Mouse (Mus musculus): ENCODE data around the gene Acadvl. TPM values are rescaled to one million over a fixed set of nuclear protein-coding genes. Genes with fewer than 3 reads are reported as not detected.

Gene Acadvl
- total RNA-seq, 2 experiments from 2014 or later, result 44.8 to 45.0 TPM

Small RNA genes lying within 50 kb of the gene (microRNA-seq; reads per million reads assigned to microRNA genes)
- gene Gm44349, result not detected
- gene Mir324, result 9,879 reads per million, percentile 95 among the genes with 10 or more reads in this experiment

Other genes with a start within 250 kb of the Acadvl start
- gene Zbtb4, start 249.5 kb downstream of the Acadvl start, total RNA-seq (2021), result 10 to 100 TPM; 47.9 to 52.5 TPM
- gene Chrnb1, start 219.5 kb downstream of the Acadvl start, total RNA-seq (2021), result 1 to 10 TPM in 1 of 2 experiments, under 1 TPM in 1; 0.48 to 1.5 TPM
- gene Fgf11, start 213.6 kb downstream of the Acadvl start, total RNA-seq (2021), result 10 to 100 TPM; 25.2 to 29.6 TPM
- not detected for gene Tmem102, start 209.8 kb downstream of the Acadvl start, total RNA-seq (2021)
- gene Gm39566, start 200.1 kb downstream of the Acadvl start, total RNA-seq (2021), result not detected
- gene Spem2, start 196.9 kb downstream of the Acadvl start, total RNA-seq (2021), result not detected
- gene Spem1, start 193.2 kb downstream of the Acadvl start, total RNA-seq (2021), result 1 to 10 TPM in 1 of 2 experiments, under 1 TPM in 1; 0.93 to 1.1 TPM
- 100 to 1,000 TPM; 237 to 257 TPM for gene Nlgn2, start 177.6 kb downstream of the Acadvl start, total RNA-seq (2021)
- gene Tmem256, start 176.9 kb downstream of the Acadvl start, total RNA-seq (2021), result 100 to 1,000 TPM; 140 to 155 TPM
- gene Plscr3, start 169.0 kb downstream of the Acadvl start, total RNA-seq (2021), result 10 to 100 TPM; 46.2 to 52.1 TPM
- gene Tnk1, start 156.7 kb downstream of the Acadvl start, total RNA-seq (2021), result not detected
- not detected for gene Tmem95, start 137.4 kb downstream of the Acadvl start, total RNA-seq (2021)
- gene Kctd11, start 134.0 kb downstream of the Acadvl start, total RNA-seq (2021), result 1 to 10 TPM in 1 of 2 experiments, under 1 TPM in 1; 0.38 to 1.0 TPM
- under 1 TPM; 0.50 to 0.72 TPM for gene Acap1, start 119.9 kb downstream of the Acadvl start, total RNA-seq (2021)
- gene 2810408A11Rik, start 114.4 kb downstream of the Acadvl start, total RNA-seq (2021), result 10 to 100 TPM in 1 of 2 experiments, 1 to 10 TPM in 1; 8.3 to 10.7 TPM
- 100 to 1,000 TPM; 157 to 165 TPM for gene Neurl4, start 114.3 kb downstream of the Acadvl start, total RNA-seq (2021)
- 10 to 100 TPM; 37.8 to 38.3 TPM for gene Gps2, start 101.5 kb downstream of the Acadvl start, total RNA-seq (2021)
- gene Eif5a, start 93.5 kb downstream of the Acadvl start, total RNA-seq (2021), result 100 to 1,000 TPM; 539 to 555 TPM
- 10 to 100 TPM; 16.1 to 23.5 TPM for gene Ybx2, start 79.6 kb downstream of the Acadvl start, total RNA-seq (2021)
- gene Slc2a4, start 67.2 kb downstream of the Acadvl start, total RNA-seq (2021), result 1 to 10 TPM; 1.7 to 3.2 TPM
- not detected for gene Cldn7, start 50.6 kb downstream of the Acadvl start, total RNA-seq (2021)
- gene Ctdnep1, start 34.3 kb downstream of the Acadvl start, total RNA-seq (2021), result 100 to 1,000 TPM in 1 of 2 experiments, 10 to 100 TPM in 1; 89.3 to 102 TPM
- gene Elp5, start 32.9 kb downstream of the Acadvl start, total RNA-seq (2021), result 100 to 1,000 TPM; 112 to 116 TPM
- gene Gabarap, start 24.3 kb downstream of the Acadvl start, total RNA-seq (2021), result 100 to 1,000 TPM; 303 to 307 TPM
- gene Phf23, start 19.6 kb downstream of the Acadvl start, total RNA-seq (2021), result 10 to 100 TPM; 46.2 to 48.7 TPM
- 10 to 100 TPM; 38.8 to 40.1 TPM for gene Dvl2, start 14.8 kb downstream of the Acadvl start, total RNA-seq (2021)
- gene Dlg4, start 1.5 kb upstream of the Acadvl start, total RNA-seq (2021), result 100 to 1,000 TPM; 496 to 497 TPM
- gene Asgr1, start 38.7 kb upstream of the Acadvl start, total RNA-seq (2021), result 1 to 10 TPM; 3.7 to 3.9 TPM
- gene Asgr2, start 77.2 kb upstream of the Acadvl start, total RNA-seq (2021), result not detected
- gene Mgl2, start 114.9 kb upstream of the Acadvl start, total RNA-seq (2021), result under 1 TPM; 0.30 to 0.95 TPM
- gene Clec10a, start 140.8 kb upstream of the Acadvl start, total RNA-seq (2021), result 1 to 10 TPM; 1.3 to 2.9 TPM
- 10 to 100 TPM; 16.8 to 26.8 TPM for gene Slc16a11, start 197.3 kb upstream of the Acadvl start, total RNA-seq (2021)
- 10 to 100 TPM; 14.8 to 15.2 TPM for gene Slc16a13, start 205.7 kb upstream of the Acadvl start, total RNA-seq (2021)
- 1 to 10 TPM; 9.1 to 9.3 TPM for gene Bcl6b, start 214.4 kb upstream of the Acadvl start, total RNA-seq (2021)
- gene 0610010K14Rik, start 222.5 kb upstream of the Acadvl start, total RNA-seq (2021), result 10 to 100 TPM; 64.2 to 73.1 TPM
- 1 to 10 TPM; 8.5 to 8.6 TPM for gene Gm21988, start 224.4 kb upstream of the Acadvl start, total RNA-seq (2021)
- 100 to 1,000 TPM; 180 to 182 TPM for gene Rnasek, start 224.4 kb upstream of the Acadvl start, total RNA-seq (2021)
- gene Alox12, start 239.9 kb upstream of the Acadvl start, total RNA-seq (2021), result under 1 TPM; 0.18 to 0.40 TPM